Mouse (Mus musculus): ENCODE data around the gene Flii.

- TF ChIP-seq CTCF (IDR thresholded peaks at IDR 0.05; ENCODE audit: extremely low read depth, insufficient read depth, low read length), result no peak
- no peak for TF ChIP-seq POLR2A (IDR thresholded peaks at IDR 0.05; ENCODE audit: extremely low read depth, insufficient read depth, low read length)
These were observed 7.1 kb upstream of the Flii start for GRCm38 (mm10) chr11:60734206-60734605.
